Comparison of ENCODE assay signal across 11 mouse cellular contexts in the genomic region with DNA sequence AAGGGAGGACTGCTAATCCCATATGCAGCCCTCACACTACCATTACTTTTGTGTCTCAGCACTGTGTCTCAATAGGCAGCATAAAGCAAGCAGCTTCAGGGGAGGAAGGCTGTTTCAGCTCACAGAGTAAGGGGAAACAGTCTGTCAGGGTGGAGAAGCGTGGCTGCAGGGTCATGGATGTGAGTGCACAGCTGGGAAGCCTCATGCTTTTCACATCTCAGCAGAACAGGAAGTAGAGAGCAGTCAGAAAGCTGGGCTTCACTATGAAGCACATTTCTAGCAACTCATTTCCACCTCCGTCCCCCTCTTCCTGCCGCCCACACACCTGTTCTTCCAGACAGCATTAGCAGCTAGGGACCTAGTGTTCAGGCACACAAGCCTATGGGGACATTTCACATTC. TPM values are rescaled to one million over a fixed set of nuclear protein-coding genes. Genes with fewer than 3 reads are reported as not detected.
A peak's percentile ranks its signal among the peaks of the same experiment; 100 is the strongest.
DNase-seq lines count a peak whose midpoint lies in the region; ATAC-seq and TF ChIP-seq lines count a peak whose summit lies in the region.
"Had no signal": no experiment of that assay in that cellular context is flagged by ENCODE, and none has a peak within 500 bp of the region (broad histone marks: within the 10 kb centered on the region; RNA-seq: fewer than 3 reads in every experiment).

No protein-coding gene starts in this region.

- H3K9me3 ChIP-seq in heart, embryonic 12.5 days (replicated peaks): no peaks in the 10 kb centered on the region
- H3K9me3 ChIP-seq in stomach, embryonic 14.5 days (ENCODE audit: control insufficient read depth, low read depth, low read length): no peaks in the 10 kb centered on the region
- H3K9me3 ChIP-seq in stomach, postnatal 0 days (ENCODE audit: control insufficient read depth, low read length): no peaks in the 10 kb centered on the region
- no peaks in the 10 kb centered on the region for H3K9me3 ChIP-seq in megakaryocyte, embryonic 14.5 days
- no peaks in the 10 kb centered on the region for H3K9me3 ChIP-seq in hindbrain, embryonic 11.5 days (ENCODE audit: control insufficient read depth, low read length)
- H3K9me3 ChIP-seq: midbrain, embryonic 15.5 days had no signal

- peaks cover 8% of the 10 kb centered on the region; the same call in 1 of the 2 replicates for H3K4me1 ChIP-seq in heart, embryonic 12.5 days (replicated peaks)
- H3K4me1 ChIP-seq in stomach, embryonic 14.5 days (ENCODE audit: control insufficient read depth, insufficient read depth, low read length): peaks cover 9% of the 10 kb centered on the region
- H3K4me1 ChIP-seq in stomach, postnatal 0 days (replicated peaks; ENCODE audit: control insufficient read depth, insufficient read depth): no peaks in the 10 kb centered on the region
- H3K4me1 ChIP-seq in megakaryocyte, embryonic 14.5 days: peaks cover 28% of the 10 kb centered on the region
- H3K4me1 ChIP-seq in hindbrain, embryonic 11.5 days (replicated peaks; ENCODE audit: control insufficient read depth, insufficient read depth, low read length): no peaks in the 10 kb centered on the region

- no peak overlapping the region for H3K27ac ChIP-seq in heart, embryonic 12.5 days (ENCODE audit: poor library complexity, severe bottlenecking)
- peak overlapping the region; percentile 74 for H3K27ac ChIP-seq in stomach, embryonic 14.5 days (ENCODE audit: low read length)
- H3K27ac ChIP-seq in stomach, postnatal 0 days (replicated peaks): no peak overlapping the region
- no peak overlapping the region for H3K27ac ChIP-seq in hindbrain, embryonic 11.5 days (ENCODE audit: low read depth, low read length)
- H3K27ac ChIP-seq: heart, adult 2 months; layer of hippocampus, adult 2 months; midbrain, embryonic 15.5 days had no signal

- TF ChIP-seq CTCF in stomach, postnatal 0 days (IDR thresholded peaks at IDR 0.05; ENCODE audit: low read depth): no peak

- 62% methylated on average over 3 of the region's 3 CpGs for WGBS in heart, embryonic 12.5 days
- WGBS in stomach, embryonic 14.5 days: 39% methylated on average over 3 of the region's 3 CpGs
- 39% methylated on average over 3 of the region's 3 CpGs for WGBS in stomach, postnatal 0 days
- WGBS in hindbrain, embryonic 11.5 days: 79% methylated on average over 3 of the region's 3 CpGs

- no peak overlapping the region for H3K9ac ChIP-seq in heart, embryonic 12.5 days
- no peak overlapping the region for H3K9ac ChIP-seq in stomach, embryonic 14.5 days (replicated peaks; ENCODE audit: low read depth, low read length)
- no peak overlapping the region for H3K9ac ChIP-seq in stomach, postnatal 0 days (ENCODE audit: low read length)
- no peak overlapping the region for H3K9ac ChIP-seq in hindbrain, embryonic 11.5 days (ENCODE audit: low read depth, low read length)
- H3K9ac ChIP-seq: midbrain, embryonic 15.5 days had no signal

- DNase-seq in heart, postnatal 4 days: peak; percentile 19
- no peak for DNase-seq in stomach, postnatal 0 days (ENCODE audit: low spot score)
- no peak for DNase-seq in left cerebral cortex, adult 8-10 months (ENCODE audit: low spot score in 2 of 2)
- DNase-seq in gastrocnemius, adult 18-20 months (ENCODE audit: low spot score): no peak
- DNase-seq in hindbrain, embryonic 11.5 days (ENCODE audit: low spot score): no peak

- no peak overlapping the region for H3K4me3 ChIP-seq in heart, embryonic 12.5 days
- no peak overlapping the region for H3K4me3 ChIP-seq in stomach, embryonic 14.5 days (ENCODE audit: low read depth, low read length)
- H3K4me3 ChIP-seq in stomach, postnatal 0 days (ENCODE audit: low read depth, low read length): no peak overlapping the region
- peak overlapping the region; percentile 51 for H3K4me3 ChIP-seq in megakaryocyte, embryonic 14.5 days (replicated peaks)
- no peak overlapping the region for H3K4me3 ChIP-seq in hindbrain, embryonic 11.5 days (ENCODE audit: low read depth, low read length)
- H3K4me3 ChIP-seq: heart, adult 2 months; layer of hippocampus, adult 2 months; midbrain, embryonic 15.5 days had no signal

- H3K36me3 ChIP-seq in heart, embryonic 12.5 days: no peaks in the 10 kb centered on the region
- no peaks in the 10 kb centered on the region for H3K36me3 ChIP-seq in stomach, embryonic 14.5 days (ENCODE audit: control insufficient read depth, insufficient read depth, low read length)
- no peaks in the 10 kb centered on the region for H3K36me3 ChIP-seq in stomach, postnatal 0 days (ENCODE audit: control insufficient read depth, insufficient read depth, low read length)
- no peaks in the 10 kb centered on the region for H3K36me3 ChIP-seq in megakaryocyte, embryonic 14.5 days (replicated peaks; ENCODE audit: low read length)
- no peaks in the 10 kb centered on the region for H3K36me3 ChIP-seq in hindbrain, embryonic 11.5 days (ENCODE audit: control insufficient read depth, insufficient read depth, low read length)
- H3K36me3 ChIP-seq: midbrain, embryonic 15.5 days had no signal

- no peak for TF ChIP-seq EP300 in stomach, postnatal 0 days (optimal IDR thresholded peaks at IDR 0.05)

- no peak for ATAC-seq in heart, embryonic 12.5 days (ENCODE audit: insufficient number of reproducible peaks, low FRiP score)
- peak; percentile 83 for ATAC-seq in stomach, embryonic 14.5 days (ENCODE audit: insufficient number of reproducible peaks, insufficient read depth, low FRiP score, low read depth)
- ATAC-seq in stomach, postnatal 0 days (ENCODE audit: low FRiP score, low TSS enrichment): no peak
- ATAC-seq in hindbrain, embryonic 11.5 days (ENCODE audit: low FRiP score): no peak
- ATAC-seq: midbrain, embryonic 15.5 days had no signal

- no peaks in the 10 kb centered on the region for H3K27me3 ChIP-seq in heart, embryonic 12.5 days (replicated peaks)
- no peaks in the 10 kb centered on the region for H3K27me3 ChIP-seq in stomach, embryonic 14.5 days (ENCODE audit: control insufficient read depth, insufficient read depth, low read length)
- no peaks in the 10 kb centered on the region for H3K27me3 ChIP-seq in stomach, postnatal 0 days (ENCODE audit: control insufficient read depth, insufficient read depth, low read length)
- no peaks in the 10 kb centered on the region for H3K27me3 ChIP-seq in megakaryocyte, embryonic 14.5 days (replicated peaks)
- H3K27me3 ChIP-seq in hindbrain, embryonic 11.5 days (ENCODE audit: control insufficient read depth, insufficient read depth, low read length): no peaks in the 10 kb centered on the region
- H3K27me3 ChIP-seq: midbrain, embryonic 15.5 days had no signal

- H3K4me2 ChIP-seq in heart, embryonic 12.5 days: no peak overlapping the region
- no peak overlapping the region for H3K4me2 ChIP-seq in stomach, embryonic 14.5 days (replicated peaks; ENCODE audit: low read depth, low read length)
- no peak overlapping the region for H3K4me2 ChIP-seq in stomach, postnatal 0 days (replicated peaks; ENCODE audit: low read depth)
- no peak overlapping the region for H3K4me2 ChIP-seq in hindbrain, embryonic 11.5 days (replicated peaks; ENCODE audit: low read depth, low read length)
- H3K4me2 ChIP-seq: midbrain, embryonic 15.5 days had no signal

RNA-seq across cellular contexts. Expression of a gene that starts 12.7 kb away (rescaled TPM):
- total RNA-seq in heart, postnatal 4 days (2021): 10 to 100 TPM; 21.4 to 25.3 TPM
- 26.5 and 29.4 TPM in 2 replicates for polyA plus RNA-seq in heart, embryonic 12.5 days (2016; fragmentation: Nextera tagmentation; extraction: Ambion mirVana)
- polyA plus RNA-seq in stomach, embryonic 14.5 days (2014; fragmentation: Nextera tagmentation; extraction: Ambion mirVana): 64.0 and 69.3 TPM in 2 replicates
- polyA plus RNA-seq in stomach, postnatal 0 days (2015; fragmentation: Nextera tagmentation; extraction: Ambion mirVana): 46.5 and 49.2 TPM in 2 replicates
- 1.1 and 7.4 TPM in 2 replicates for polyA plus RNA-seq in megakaryocyte, embryonic 14.5 days (2012; ENCODE audit: insufficient read depth, low replicate concordance)
- total RNA-seq in left cerebral cortex, adult 8-10 months (2022): 10 to 100 TPM; 39.2 to 48.6 (median 45.1) TPM
- total RNA-seq in gastrocnemius, adult 18-20 months (2021): 10 to 100 TPM; 15.1 to 18.7 TPM
- polyA plus RNA-seq in hindbrain, embryonic 11.5 days (2014; fragmentation: Nextera tagmentation; extraction: Ambion mirVana): 66.2 and 69.8 TPM in 2 replicates
